29 mouse cellular contexts compared by ENCODE assay signal in the genomic region with DNA sequence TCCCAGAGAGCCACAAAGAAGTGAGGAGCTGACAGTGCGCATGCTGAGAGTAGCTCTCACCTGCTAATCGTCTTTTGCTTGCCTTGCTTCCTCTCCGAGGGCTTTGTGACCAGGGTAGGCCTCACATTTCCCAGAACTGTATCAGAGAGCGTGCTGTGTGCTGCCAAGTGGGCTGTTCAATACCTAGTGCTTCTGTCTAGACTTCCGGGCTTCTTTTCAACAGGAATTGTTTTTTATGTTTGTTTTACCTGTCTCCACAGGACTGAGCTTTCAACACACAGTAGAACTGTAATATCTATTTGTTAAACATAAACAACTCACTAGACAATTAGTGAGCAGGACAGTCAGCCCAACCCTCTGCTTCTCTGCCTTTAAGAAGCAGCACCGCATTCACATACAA. TPM values are rescaled to one million over a fixed set of nuclear protein-coding genes. Genes with fewer than 3 reads are reported as not detected.
"Had no signal": no experiment of that assay in that cellular context is flagged by ENCODE, and none has a peak within 500 bp of the region (broad histone marks: within the 10 kb centered on the region; RNA-seq: fewer than 3 reads in every experiment).

No protein-coding gene starts in this region.

- H3K27ac ChIP-seq: embryonic facial prominence, embryonic 10.5 days; embryonic facial prominence, embryonic 12.5 days; embryonic facial prominence, embryonic 13.5 days; embryonic facial prominence, embryonic 15.5 days; forebrain, embryonic 10.5 days; forebrain, embryonic 12.5 days; forebrain, embryonic 13.5 days; gastrocnemius, adult 2 months had no signal

- H3K27me3 ChIP-seq: embryonic facial prominence, embryonic 12.5 days; embryonic facial prominence, embryonic 13.5 days; embryonic facial prominence, embryonic 15.5 days; forebrain, embryonic 12.5 days; forebrain, embryonic 13.5 days; forebrain, embryonic 15.5 days had no signal

- H3K36me3 ChIP-seq: embryonic facial prominence, embryonic 10.5 days; embryonic facial prominence, embryonic 12.5 days; embryonic facial prominence, embryonic 13.5 days; embryonic facial prominence, embryonic 15.5 days; forebrain, embryonic 10.5 days; forebrain, embryonic 12.5 days; forebrain, embryonic 15.5 days had no signal

- ATAC-seq: forebrain, embryonic 13.5 days; forebrain, embryonic 14.5 days; forebrain, embryonic 15.5 days; forebrain, postnatal 0 days had no signal

- H3K4me3 ChIP-seq: embryonic facial prominence, embryonic 10.5 days; embryonic facial prominence, embryonic 12.5 days; embryonic facial prominence, embryonic 13.5 days; embryonic facial prominence, embryonic 15.5 days; erythroblast, embryonic 14.5 days; forebrain, embryonic 10.5 days; forebrain, embryonic 12.5 days; forebrain, embryonic 13.5 days; forebrain, embryonic 15.5 days; gastrocnemius, adult 2 months had no signal

- H3K9me3 ChIP-seq: embryonic facial prominence, embryonic 10.5 days; embryonic facial prominence, embryonic 13.5 days; embryonic facial prominence, embryonic 15.5 days; forebrain, embryonic 10.5 days; forebrain, embryonic 12.5 days; forebrain, embryonic 13.5 days; forebrain, embryonic 15.5 days had no signal

- H3K4me2 ChIP-seq: embryonic facial prominence, embryonic 12.5 days; embryonic facial prominence, embryonic 13.5 days; embryonic facial prominence, embryonic 15.5 days; forebrain, embryonic 12.5 days; forebrain, embryonic 13.5 days; forebrain, embryonic 15.5 days had no signal

- DNase-seq: cerebellum, adult 18-20 months; cerebellum, adult 2 months; cerebellum, adult 8-10 months; cerebellum, adult 9-10 months; cerebellum, adult 9-11 months; cerebellum, postnatal 10 days; cerebellum, postnatal 14 days; cerebellum, postnatal 25 days; cerebellum, postnatal 36 days; embryo, embryonic 11 days; forebrain, postnatal 0 days; gastrocnemius, adult 2 months; gastrocnemius, postnatal 10 days; gastrocnemius, postnatal 14 days; gastrocnemius, postnatal 25 days; gastrocnemius, postnatal 36 days; heart, adult 11 months had no signal

- H3K9ac ChIP-seq: embryonic facial prominence, embryonic 12.5 days; embryonic facial prominence, embryonic 13.5 days; embryonic facial prominence, embryonic 15.5 days; forebrain, embryonic 12.5 days; forebrain, embryonic 13.5 days; forebrain, embryonic 15.5 days; forebrain, postnatal 0 days had no signal

RNA-seq across cellular contexts. Expression of a gene that starts 28.2 kb away (rescaled TPM):
- total RNA-seq: common myeloid progenitor, adult 5-6 weeks; granulocyte monocyte progenitor cell, adult 5-6 weeks had no signal

RNA-seq across cellular contexts. Expression of a gene that starts 42.0 kb away (rescaled TPM):
- total RNA-seq: common myeloid progenitor, adult 5-6 weeks; granulocyte monocyte progenitor cell, adult 5-6 weeks had no signal

RNA-seq across cellular contexts. Expression of a gene that starts 42.0 kb away (rescaled TPM):
- total RNA-seq: common myeloid progenitor, adult 5-6 weeks; granulocyte monocyte progenitor cell, adult 5-6 weeks had no signal
- polyA plus RNA-seq: erythroblast, embryonic 14.5 days had no signal
